Mouse (Mus musculus) forebrain, embryonic 14.5 days (tissue): ENCODE measurements around the gene Rnf2. TPM values are rescaled to one million over a fixed set of nuclear protein-coding genes. Genes with fewer than 3 reads are reported as not detected.

Source experiments
- ATAC-seq: fragments of 200-750 bp; cut with Nextera tagmentation; 2 replicates; pipeline ENCODE4 v1.8.0; 2017; ENCODE audit warnings: mild to moderate bottlenecking, moderate library complexity
- DNase-seq: peaks from one replicate; pipeline ENCODE4 v3.0.0-alpha.2; 2015; ENCODE audit warnings: low spot score
- H3K27ac ChIP-seq: fragments of 300-500 bp; sonication (generic); 2 replicates; pipeline ENCODE4 v1.5.1; 2014; ENCODE audit warnings: low read depth, mild to moderate bottlenecking, control low read depth, low read length, moderate library complexity
- H3K27me3 ChIP-seq: fragments of 300-500 bp; sonication (generic); replicated peaks from 2 replicates; pipeline ENCODE4 v1.6.1; 2014; ENCODE audit warnings: low read length, control low read depth, mixed read lengths; ENCODE audit not compliant: control insufficient read depth, insufficient read depth
- H3K36me3 ChIP-seq: fragments of 300-500 bp; sonication (generic); 2 replicates; pipeline ENCODE4 v1.6.1; 2014; ENCODE audit warnings: low read length, control low read depth; ENCODE audit not compliant: control insufficient read depth, insufficient read depth
- H3K4me1 ChIP-seq: fragments of 300-500 bp; sonication (generic); 2 replicates; pipeline ENCODE4 v1.6.1; 2014; ENCODE audit warnings: antibody characterized with exemption, low read length, control low read depth; ENCODE audit not compliant: control insufficient read depth, insufficient read depth
- H3K4me2 ChIP-seq: fragments of 300-500 bp; sonication (generic); 2 replicates; pipeline ENCODE4 v1.6.1; 2014; ENCODE audit warnings: mild to moderate bottlenecking, control low read depth, low read length
- H3K4me3 ChIP-seq: fragments of 300-500 bp; sonication (generic); 2 replicates; pipeline ENCODE4 v1.5.1; 2014; ENCODE audit warnings: low read depth, low read length, control low read depth
- H3K9ac ChIP-seq: fragments of 300-500 bp; sonication (generic); 2 replicates; pipeline ENCODE4 v1.6.1; 2014; ENCODE audit warnings: mild to moderate bottlenecking, low read length, control low read depth, moderate library complexity
- H3K9me3 ChIP-seq: fragments of 300-500 bp; sonication (generic); replicated peaks from 2 replicates; pipeline ENCODE4 v1.6.1; 2016; ENCODE audit warnings: low read length, control low read depth, mixed read lengths; ENCODE audit not compliant: control insufficient read depth
- WGBS: fragments of 180-500 bp; shearing (Covaris S2); extraction: QIAGEN DNeasy Blood & Tissue Kit; methylation state at CpG from one replicate; pipeline ENCODE4 v1.1.7; 2014; 5-methylcytosine and 5-hydroxymethylcytosine counted together
- polyA plus RNA-seq: library from polyadenylated mRNA; unstranded; fragments of >200 nt; fragmentation: Nextera tagmentation; extraction: Ambion mirVana; gene quantifications from 2 replicates; pipeline ENCODE4 v1.2.1, GENCODE M21; 2014

Rnf2 gene
- polyA plus RNA-seq, 1 experiment from 2014 or later, result 143 TPM

DNA sequence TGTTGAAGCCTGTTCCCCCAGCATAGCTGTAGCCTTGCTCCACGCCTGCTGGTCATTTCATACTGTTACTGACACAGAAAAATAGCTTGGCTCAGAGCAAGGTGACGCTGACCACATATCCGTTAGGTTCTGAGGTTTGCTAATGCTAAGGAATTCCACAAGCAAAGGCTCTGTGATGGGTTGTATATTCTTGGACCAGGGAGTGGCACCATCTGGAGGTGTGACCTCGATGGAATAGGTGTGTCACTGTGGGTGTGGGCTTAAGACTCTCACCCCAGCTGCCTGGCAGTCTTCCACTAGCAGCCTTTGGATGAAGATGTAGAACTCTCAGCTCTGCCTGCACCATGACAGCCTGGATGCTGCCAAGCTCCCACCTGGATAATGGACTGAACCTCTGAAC lies 34.2 kb downstream of the Rnf2 start:
- 85% methylated on average over 4 of the region's 4 CpGs for WGBS
- Histone ChIP-seq H3K4me1 (no peaks in the 10 kb centered on the region), H3K4me2 (no peak overlapping the region), H3K36me3 (peaks cover 30% of the 10 kb centered on the region), H3K9me3 (no peaks in the 10 kb centered on the region), H3K9ac (no peak overlapping the region), H3K27me3 (no peaks in the 10 kb centered on the region), H3K27ac (no peak overlapping the region), H3K4me3 (no peak overlapping the region)
- no peak for ATAC-seq
- no peak for DNase-seq

DNA sequence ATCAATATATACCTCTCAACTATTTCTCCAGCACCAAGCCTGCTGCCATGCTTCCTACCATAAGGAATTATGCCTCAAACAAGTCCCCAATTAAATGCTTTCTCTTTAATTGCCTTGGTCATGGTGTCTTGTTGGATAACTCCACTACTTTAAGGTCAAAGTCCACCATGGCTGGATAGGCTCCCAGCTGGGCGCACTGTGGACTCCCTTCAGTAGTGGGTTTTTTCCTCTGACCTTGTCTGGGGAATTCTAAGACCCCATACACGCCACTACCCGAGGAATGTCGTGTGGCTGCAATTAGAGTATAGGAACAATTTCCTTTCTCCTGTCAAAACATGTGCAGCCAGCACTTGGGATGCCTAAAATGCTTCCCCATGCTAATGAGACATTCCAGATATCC lies 35.8 kb downstream of the Rnf2 start:
- Histone ChIP-seq H3K4me2 (no peak overlapping the region), H3K9me3 (no peaks in the 10 kb centered on the region), H3K27me3 (no peaks in the 10 kb centered on the region), H3K36me3 (peaks cover 26% of the 10 kb centered on the region), H3K4me3 (no peak overlapping the region), H3K4me1 (no peaks in the 10 kb centered on the region), H3K9ac (no peak overlapping the region), H3K27ac (no peak overlapping the region)
- DNase-seq (no peak), ATAC-seq (no peak)
- WGBS, result 63% methylated on average over 4 of the region's 4 CpGs

DNA sequence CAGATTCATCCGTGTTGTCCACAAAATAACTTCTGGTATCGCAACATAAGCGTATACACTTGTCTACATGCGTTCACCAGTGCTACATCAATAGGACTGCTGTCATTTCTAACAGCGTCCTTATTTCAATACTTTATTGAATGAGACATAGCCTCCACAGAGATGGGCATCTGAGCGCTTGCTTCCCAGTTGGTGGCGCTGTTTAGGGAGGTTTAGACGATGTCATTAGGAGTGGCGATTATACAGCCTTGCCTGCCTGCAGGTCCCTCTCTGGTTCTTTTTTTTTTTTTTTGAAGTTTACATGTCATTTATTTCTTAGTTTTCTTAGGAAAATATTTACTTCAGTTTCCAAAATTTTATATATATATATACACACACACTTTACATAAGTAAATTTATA lies 39.5 kb downstream of the Rnf2 start:
- Histone ChIP-seq H3K4me2 (no peak overlapping the region), H3K36me3 (peaks cover 40% of the 10 kb centered on the region), H3K4me1 (no peaks in the 10 kb centered on the region), H3K27me3 (no peaks in the 10 kb centered on the region), H3K4me3 (no peak overlapping the region), H3K9me3 (no peaks in the 10 kb centered on the region), H3K9ac (no peak overlapping the region), H3K27ac (no peak overlapping the region)
- peak; percentile 29 for DNase-seq
- ATAC-seq, result no peak
- WGBS, result 75% methylated on average over 9 of the region's 9 CpGs

DNA sequence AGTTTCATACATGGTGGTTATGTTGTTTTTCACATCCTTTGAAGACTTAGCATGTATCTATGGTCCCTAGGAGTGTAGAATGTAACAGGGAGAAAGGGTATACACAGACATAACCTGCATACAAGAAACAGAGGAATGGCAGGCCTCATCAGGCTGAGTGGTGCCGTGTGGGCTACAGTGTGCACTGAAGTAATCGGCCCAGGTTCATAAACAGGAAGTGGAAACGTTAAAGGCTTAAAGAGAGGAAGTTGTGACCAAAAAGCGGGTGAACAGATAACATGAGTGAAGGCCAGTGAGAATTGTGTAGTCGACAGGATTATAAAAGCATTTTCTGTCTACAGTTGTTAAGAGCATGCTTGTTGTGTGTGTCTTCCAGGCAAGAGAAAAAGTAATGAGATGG lies 43.7 kb downstream of the Rnf2 start:
- no peak overlapping the region for H3K4me2 ChIP-seq
- no peak overlapping the region for H3K27ac ChIP-seq
- no peaks in the 10 kb centered on the region for H3K9me3 ChIP-seq
- 95% methylated on average over 5 of the region's 5 CpGs for WGBS
- H3K27me3 ChIP-seq, result no peaks in the 10 kb centered on the region
- H3K4me3 ChIP-seq, result no peak overlapping the region
- peaks cover 70% of the 10 kb centered on the region for H3K36me3 ChIP-seq
- H3K9ac ChIP-seq, result no peak overlapping the region
- no peaks in the 10 kb centered on the region for H3K4me1 ChIP-seq
- DNase-seq, result no peak
- ATAC-seq, result no peak

DNA sequence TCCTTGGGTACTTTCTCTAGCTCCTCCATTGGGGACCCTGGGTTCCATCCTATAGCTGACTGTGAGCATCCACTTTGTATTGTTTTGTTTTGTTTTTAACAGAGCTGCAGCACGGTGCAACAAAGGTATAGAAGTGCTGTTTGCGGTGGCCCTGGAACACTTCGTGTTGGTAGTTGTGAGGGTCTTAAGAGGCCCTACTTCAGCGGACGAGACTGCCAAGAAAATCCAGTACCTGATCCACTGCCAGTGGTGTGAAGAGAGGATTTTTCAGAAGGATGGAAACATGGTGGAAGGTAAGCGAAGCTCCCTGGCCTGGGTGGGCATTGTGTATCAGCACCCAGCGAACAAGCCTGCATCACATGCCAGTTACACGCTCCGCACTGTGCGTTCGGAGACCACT lies 48.8 kb downstream of the Rnf2 start:
- DNase-seq (no peak), ATAC-seq (no peak)
- Histone ChIP-seq H3K9ac (no peak overlapping the region), H3K9me3 (no peaks in the 10 kb centered on the region), H3K27ac (no peak overlapping the region), H3K4me2 (no peak overlapping the region), H3K4me3 (no peak overlapping the region), H3K4me1 (no peaks in the 10 kb centered on the region), H3K27me3 (no peaks in the 10 kb centered on the region), H3K36me3 (peaks cover 73% of the 10 kb centered on the region)
- 94% methylated on average over 11 of the region's 11 CpGs for WGBS

DNA sequence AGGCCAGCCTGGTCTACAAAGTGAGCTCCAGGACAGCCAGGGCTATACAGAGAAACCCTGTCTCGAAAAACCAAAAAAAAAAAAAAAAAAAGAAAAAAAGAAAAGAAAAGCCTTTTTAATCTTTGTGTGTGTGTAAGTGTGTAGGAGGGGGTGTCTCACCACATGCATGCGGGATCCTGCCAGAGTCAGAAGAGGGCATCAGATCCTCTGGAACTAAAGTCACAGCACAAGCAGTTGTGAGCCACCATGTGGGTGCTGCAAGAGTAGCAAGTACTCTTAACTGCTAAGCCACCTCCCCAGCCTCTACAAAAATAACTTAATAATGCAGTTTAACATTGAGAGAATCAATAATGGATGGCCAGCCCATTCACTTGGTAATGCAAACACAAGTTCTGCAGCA lies 49.9 kb downstream of the Rnf2 start:
- WGBS, result 85% methylated on average over 1 of the region's 2 CpGs
- DNase-seq, result no peak
- peaks cover 74% of the 10 kb centered on the region for H3K36me3 ChIP-seq

DNA sequence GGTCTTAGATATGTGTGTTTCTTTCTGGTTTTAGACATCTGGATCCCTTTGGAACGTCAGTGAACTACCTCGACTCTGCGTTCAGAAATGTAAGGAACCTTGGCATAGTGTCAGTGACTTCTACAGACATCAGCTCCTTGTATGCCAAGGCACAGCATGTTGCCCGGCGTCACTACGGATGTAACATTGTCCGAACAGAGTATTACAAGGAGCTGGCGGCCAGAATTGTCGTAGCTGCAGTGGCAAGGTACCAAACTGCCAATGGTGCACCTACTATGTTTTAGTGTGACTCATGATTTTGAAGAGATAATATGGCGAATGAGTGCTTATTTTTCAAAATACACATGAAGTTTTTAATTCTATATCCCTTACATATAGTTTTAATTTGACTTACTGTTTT lies 50.9 kb downstream of the Rnf2 start:
- Histone ChIP-seq H3K27me3 (no peaks in the 10 kb centered on the region), H3K9me3 (no peaks in the 10 kb centered on the region), H3K4me3 (no peak overlapping the region), H3K27ac (no peak overlapping the region), H3K4me1 (no peaks in the 10 kb centered on the region), H3K36me3 (peaks cover 79% of the 10 kb centered on the region), H3K4me2 (no peak overlapping the region), H3K9ac (no peak overlapping the region)
- DNase-seq (no peak), ATAC-seq (no peak)
- 94% methylated on average over 10 of the region's 10 CpGs for WGBS

More for the DNA sequence above, 49.9 kb downstream of the Rnf2 start:
- Histone ChIP-seq H3K27me3 (no peaks in the 10 kb centered on the region), H3K4me2 (no peak overlapping the region), H3K9ac (no peak overlapping the region), H3K9me3 (no peaks in the 10 kb centered on the region), H3K4me3 (no peak overlapping the region), H3K27ac (no peak overlapping the region), H3K4me1 (no peaks in the 10 kb centered on the region)
- no peak for ATAC-seq

DNA sequence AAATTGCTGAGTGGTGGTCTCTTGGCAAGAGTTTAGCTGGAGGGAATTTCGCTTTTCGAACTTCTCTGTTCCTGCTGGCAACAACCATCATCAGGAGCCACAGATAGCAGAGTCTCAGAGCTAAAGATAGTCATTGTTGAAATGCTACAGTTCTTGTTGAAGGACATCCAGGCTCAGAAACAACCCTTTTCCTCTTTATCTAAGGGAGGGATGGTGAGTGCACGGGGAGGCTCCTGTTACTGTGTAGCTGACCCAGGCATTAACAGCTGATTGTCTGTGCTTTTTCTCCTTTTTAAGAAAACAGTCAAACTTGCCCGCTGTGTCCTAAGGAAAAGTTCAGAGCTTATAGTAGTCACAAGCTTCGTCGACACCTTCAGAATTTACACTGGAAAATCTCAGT lies 65.3 kb downstream of the Rnf2 start:
- 95% methylated on average over 6 of the region's 6 CpGs for WGBS
- Histone ChIP-seq H3K4me2 (no peak overlapping the region), H3K27me3 (no peaks in the 10 kb centered on the region), H3K4me1 (no peaks in the 10 kb centered on the region; the same call in 1 of the 2 replicates), H3K9me3 (no peaks in the 10 kb centered on the region), H3K36me3 (peaks cover 62% of the 10 kb centered on the region), H3K27ac (no peak overlapping the region), H3K9ac (no peak overlapping the region), H3K4me3 (no peak overlapping the region)
- ATAC-seq (no peak), DNase-seq (no peak)

DNA sequence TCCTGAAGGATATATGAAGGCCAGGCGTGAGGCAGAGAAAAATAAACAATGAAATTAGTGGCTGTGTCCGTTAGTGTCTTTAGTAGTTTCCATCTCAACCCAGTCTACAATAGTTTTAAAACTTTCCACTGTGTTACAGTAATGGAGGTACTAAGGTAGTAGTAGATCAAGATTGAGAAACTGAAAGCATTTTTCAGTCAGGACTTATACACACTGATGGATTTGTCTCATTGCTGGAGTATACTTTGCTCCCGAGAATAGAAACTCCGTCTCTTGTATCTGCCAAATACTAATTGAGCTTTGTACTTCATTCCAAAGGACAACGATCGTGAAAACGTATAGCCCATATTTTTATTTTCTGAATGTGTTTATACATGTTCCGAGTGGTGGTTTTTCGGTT lies 71.4 kb downstream of the Rnf2 start:
- Histone ChIP-seq H3K4me1 (peaks cover 13% of the 10 kb centered on the region), H3K4me3 (peak overlapping the region; percentile 85), H3K4me2 (peak overlapping the region; percentile 57), H3K36me3 (peaks cover 12% of the 10 kb centered on the region), H3K9ac (peak overlapping the region; percentile 91), H3K9me3 (no peaks in the 10 kb centered on the region), H3K27ac (peak overlapping the region; percentile 94; the same call in 1 of the 2 replicates), H3K27me3 (no peaks in the 10 kb centered on the region)
- DNase-seq (peak; percentile 2), ATAC-seq (no peak)
- 36% methylated on average over 9 of the region's 9 CpGs for WGBS
